Mouse (Mus musculus): Measurements from ENCODE around the gene Psg27.

GRCm38 (mm10) chr7:18559850-18560249, 7.3 kb downstream of the Psg27 start:
- TF ChIP-seq CTCF (IDR thresholded peaks at IDR 0.05; ENCODE audit: insufficient read depth, low read depth, low read length) (no peak), POLR2A (IDR thresholded peaks at IDR 0.05; ENCODE audit: insufficient read depth, low read depth, low read length) (no peak)
